Mouse (Mus musculus): ENCODE results near the gene Ak1. TPM values are rescaled to one million over a fixed set of nuclear protein-coding genes. Genes with fewer than 3 reads are reported as not detected.

Ak1 gene
- polyA plus RNA-seq, 1 experiment from 2014 or later: 125 TPM

MicroRNAs encoded within 50 kb of the gene (microRNA counts, 519-probe panel; counts per million panel counts)
- 19.3 counts per million for microRNA mmu-miR-1954

Small RNA genes within 50 kb of the gene (microRNA-seq; reads per million reads assigned to microRNA genes)
- gene Gm47291 (ENCODE audit: borderline number of aligned reads) (not detected), gene Mir1954 (ENCODE audit: borderline number of aligned reads) (not detected)

Other genes starting within 250 kb of the Ak1 start
- 67.7 and 79.7 TPM in 2 replicates for gene 1110008P14Rik, start 239.8 kb upstream of the Ak1 start, polyA plus RNA-seq (2014; fragmentation: Nextera tagmentation; extraction: Ambion mirVana)
- gene Lcn2, start 233.5 kb upstream of the Ak1 start, polyA plus RNA-seq (2014; fragmentation: Nextera tagmentation; extraction: Ambion mirVana): 4.0 and 7.9 TPM in 2 replicates
- 28.0 and 33.5 TPM in 2 replicates for gene Ptges2, start 225.9 kb upstream of the Ak1 start, polyA plus RNA-seq (2014; fragmentation: Nextera tagmentation; extraction: Ambion mirVana)
- 4.9 and 5.6 TPM in 2 replicates for gene Naif1, start 171.3 kb upstream of the Ak1 start, polyA plus RNA-seq (2014; fragmentation: Nextera tagmentation; extraction: Ambion mirVana)
- gene Slc25a25, start 170.3 kb upstream of the Ak1 start, polyA plus RNA-seq (2014; fragmentation: Nextera tagmentation; extraction: Ambion mirVana): 15.8 and 17.0 TPM in 2 replicates
- 16.3 and 19.2 TPM in 2 replicates for gene Fam102a, start 86.4 kb upstream of the Ak1 start, polyA plus RNA-seq (2014; fragmentation: Nextera tagmentation; extraction: Ambion mirVana)
- gene Dpm2, start 50.9 kb upstream of the Ak1 start, polyA plus RNA-seq (2014; fragmentation: Nextera tagmentation; extraction: Ambion mirVana): 107 and 110 TPM in 2 replicates
- gene Pip5kl1, start 47.0 kb upstream of the Ak1 start, polyA plus RNA-seq (2014; fragmentation: Nextera tagmentation; extraction: Ambion mirVana): 0.38 and 1.1 TPM in 2 replicates
- gene 9430097D07Rik, start 46.1 kb upstream of the Ak1 start, polyA plus RNA-seq (2014; fragmentation: Nextera tagmentation; extraction: Ambion mirVana): 0.13 and 0.18 TPM in 2 replicates
- 39.4 and 41.0 TPM in 2 replicates for gene St6galnac4, start 34.7 kb upstream of the Ak1 start, polyA plus RNA-seq (2014; fragmentation: Nextera tagmentation; extraction: Ambion mirVana)
- gene St6galnac6, start 22.0 kb upstream of the Ak1 start, polyA plus RNA-seq (2014; fragmentation: Nextera tagmentation; extraction: Ambion mirVana): 11.1 and 12.1 TPM in 2 replicates
- gene Eng, start 24.8 kb downstream of the Ak1 start, polyA plus RNA-seq (2014; fragmentation: Nextera tagmentation; extraction: Ambion mirVana): 57.9 and 64.3 TPM in 2 replicates
- 28.2 and 31.0 TPM in 2 replicates for gene Fpgs, start 82.4 kb downstream of the Ak1 start, polyA plus RNA-seq (2014; fragmentation: Nextera tagmentation; extraction: Ambion mirVana)
- gene Cdk9, start 91.3 kb downstream of the Ak1 start, polyA plus RNA-seq (2014; fragmentation: Nextera tagmentation; extraction: Ambion mirVana): 67.4 and 82.3 TPM in 2 replicates
- 21.7 and 28.3 TPM in 2 replicates for gene Sh2d3c, start 99.3 kb downstream of the Ak1 start, polyA plus RNA-seq (2014; fragmentation: Nextera tagmentation; extraction: Ambion mirVana)
- gene 6330409D20Rik, start 119.3 kb downstream of the Ak1 start, polyA plus RNA-seq (2014; fragmentation: Nextera tagmentation; extraction: Ambion mirVana): 0.33 and 0.45 TPM in 2 replicates
- 64.5 and 73.2 TPM in 2 replicates for gene Tor2a, start 135.5 kb downstream of the Ak1 start, polyA plus RNA-seq (2014; fragmentation: Nextera tagmentation; extraction: Ambion mirVana)
- 0.22 and 0.85 TPM in 2 replicates for gene Ttc16, start 153.9 kb downstream of the Ak1 start, polyA plus RNA-seq (2014; fragmentation: Nextera tagmentation; extraction: Ambion mirVana)
- 5.2 and 5.8 TPM in 2 replicates for gene Ptrh1, start 154.0 kb downstream of the Ak1 start, polyA plus RNA-seq (2014; fragmentation: Nextera tagmentation; extraction: Ambion mirVana)
- 0.20 and 0.63 TPM in 2 replicates for gene Cfap157, start 162.7 kb downstream of the Ak1 start, polyA plus RNA-seq (2014; fragmentation: Nextera tagmentation; extraction: Ambion mirVana)
- gene Stxbp1, start 225.5 kb downstream of the Ak1 start, polyA plus RNA-seq (2014; fragmentation: Nextera tagmentation; extraction: Ambion mirVana): 26.8 and 29.7 TPM in 2 replicates

All from embryonic facial prominence, embryonic 14.5 days (tissue).